Mouse (Mus musculus): ENCODE data around the gene Hist2h3c1. TPM values are rescaled to one million over a fixed set of nuclear protein-coding genes. Genes with fewer than 3 reads are reported as not detected.

Gene Hist2h3c1
- polyA plus RNA-seq, 1 experiment from 2014 or later = 0.60 TPM

GRCm38 (mm10) chr3:96222774-96223173, 23.7 kb upstream of the Hist2h3c1 start:
- Histone ChIP-seq H3K4me3 (no peak overlapping the region), H3K27me3 (ENCODE audit: insufficient read depth, poor library complexity, severe bottlenecking) (no peaks in the 10 kb centered on the region), H3K4me1 (peaks cover 48% of the 10 kb centered on the region), H3K36me3 (no peaks in the 10 kb centered on the region), H3K9me3 (no peaks in the 10 kb centered on the region), H3K27ac (no peak overlapping the region)
- WGBS = 91% methylated on average over 4 of the region's 4 CpGs
- no peak for DNase-seq (ENCODE audit: low spot score)

GRCm38 (mm10) chr3:96225421-96225820, 21.1 kb upstream of the Hist2h3c1 start:
- Histone ChIP-seq H3K27me3 (ENCODE audit: insufficient read depth, poor library complexity, severe bottlenecking) (no peaks in the 10 kb centered on the region), H3K27ac (peak overlapping the region; percentile 57; the same call in 1 of the 2 replicates), H3K4me3 (no peak overlapping the region), H3K9me3 (no peaks in the 10 kb centered on the region), H3K36me3 (no peaks in the 10 kb centered on the region), H3K4me1 (peaks cover 41% of the 10 kb centered on the region)
- DNase-seq (ENCODE audit: low spot score) = no peak
- 41% methylated on average over 2 of the region's 2 CpGs for WGBS

GRCm38 (mm10) chr3:96226695-96227648, 19.5 kb upstream of the Hist2h3c1 start:
- Histone ChIP-seq H3K4me1 (peaks cover 39% of the 10 kb centered on the region), H3K27me3 (ENCODE audit: insufficient read depth, poor library complexity, severe bottlenecking) (no peaks in the 10 kb centered on the region), H3K27ac (0 out of 2 replicates have a peak overlapping the region, but pooled peaks have one; percentile 59), H3K9me3 (no peaks in the 10 kb centered on the region), H3K36me3 (no peaks in the 10 kb centered on the region), H3K4me3 (no peak overlapping the region)
- no peak for DNase-seq (ENCODE audit: low spot score)
- WGBS = 69% methylated on average over 8 of the region's 8 CpGs

GRCm38 (mm10) chr3:96228828-96229227, 17.7 kb upstream of the Hist2h3c1 start:
- no peaks in the 10 kb centered on the region for H3K36me3 ChIP-seq
- no peak for DNase-seq (ENCODE audit: low spot score)
- H3K27ac ChIP-seq = no peak overlapping the region
- WGBS = 58% methylated on average over 2 of the region's 2 CpGs
- H3K9me3 ChIP-seq = no peaks in the 10 kb centered on the region
- H3K4me1 ChIP-seq = peaks cover 33% of the 10 kb centered on the region
- no peak overlapping the region for H3K4me3 ChIP-seq
- no peaks in the 10 kb centered on the region for H3K27me3 ChIP-seq (ENCODE audit: insufficient read depth, poor library complexity, severe bottlenecking)

- Histone ChIP-seq H3K27ac (no peak overlapping the region), H3K4me3 (no peak overlapping the region), H3K27me3 (ENCODE audit: insufficient read depth, poor library complexity, severe bottlenecking) (no peaks in the 10 kb centered on the region), H3K9me3 (no peaks in the 10 kb centered on the region), H3K36me3 (no peaks in the 10 kb centered on the region), H3K4me1 (peaks cover 24% of the 10 kb centered on the region)
- no peak for DNase-seq (ENCODE audit: low spot score)
- WGBS = 64% methylated on average over 2 of the region's 2 CpGs
These were observed 16.1 kb upstream of the Hist2h3c1 start for GRCm38 (mm10) chr3:96230404-96230803.

GRCm38 (mm10) chr3:96230910-96231757, 15.4 kb upstream of the Hist2h3c1 start:
- no peaks in the 10 kb centered on the region for H3K36me3 ChIP-seq
- H3K9me3 ChIP-seq = no peaks in the 10 kb centered on the region
- H3K27me3 ChIP-seq (ENCODE audit: insufficient read depth, poor library complexity, severe bottlenecking) = no peaks in the 10 kb centered on the region
- 64% methylated on average over 4 of the region's 4 CpGs for WGBS
- H3K4me1 ChIP-seq = peaks cover 17% of the 10 kb centered on the region
- no peak for DNase-seq (ENCODE audit: low spot score)
- no peak overlapping the region for H3K27ac ChIP-seq
- H3K4me3 ChIP-seq = no peak overlapping the region

GRCm38 (mm10) chr3:96231758-96232120, 14.7 kb upstream of the Hist2h3c1 start:
- WGBS = 49% methylated on average over 2 of the region's 2 CpGs

GRCm38 (mm10) chr3:96234914-96235313, 11.6 kb upstream of the Hist2h3c1 start:
- Histone ChIP-seq H3K4me1 (peaks cover 14% of the 10 kb centered on the region; the same call in 1 of the 2 replicates), H3K27me3 (ENCODE audit: insufficient read depth, poor library complexity, severe bottlenecking) (no peaks in the 10 kb centered on the region), H3K36me3 (no peaks in the 10 kb centered on the region), H3K4me3 (no peak overlapping the region), H3K9me3 (no peaks in the 10 kb centered on the region), H3K27ac (no peak overlapping the region)
- 74% methylated on average over 2 of the region's 2 CpGs for WGBS
- no peak for DNase-seq (ENCODE audit: low spot score)

More at GRCm38 (mm10) chr3:96231758-96232120, 14.7 kb upstream of the Hist2h3c1 start:
- H3K27me3 ChIP-seq (ENCODE audit: insufficient read depth, poor library complexity, severe bottlenecking) = no peaks in the 10 kb centered on the region
- H3K4me1 ChIP-seq = peaks cover 12% of the 10 kb centered on the region
- DNase-seq (ENCODE audit: low spot score) = no peak
- H3K36me3 ChIP-seq = no peaks in the 10 kb centered on the region
- H3K9me3 ChIP-seq = no peaks in the 10 kb centered on the region
- no peak overlapping the region for H3K27ac ChIP-seq
- H3K4me3 ChIP-seq = no peak overlapping the region

GRCm38 (mm10) chr3:96235836-96236235, 10.6 kb upstream of the Hist2h3c1 start:
- no peaks in the 10 kb centered on the region for H3K27me3 ChIP-seq (ENCODE audit: insufficient read depth, poor library complexity, severe bottlenecking)
- H3K4me1 ChIP-seq = peaks cover 17% of the 10 kb centered on the region; the same call in 1 of the 2 replicates
- 47% methylated on average over 3 of the region's 3 CpGs for WGBS
- H3K9me3 ChIP-seq = no peaks in the 10 kb centered on the region
- DNase-seq (ENCODE audit: low spot score) = no peak
- H3K4me3 ChIP-seq = no peak overlapping the region
- H3K36me3 ChIP-seq = no peaks in the 10 kb centered on the region
- no peak overlapping the region for H3K27ac ChIP-seq

GRCm38 (mm10) chr3:96236834-96237334, 9.6 kb upstream of the Hist2h3c1 start:
- peak overlapping the region; percentile 64 for H3K4me3 ChIP-seq
- WGBS = 77% methylated on average over 4 of the region's 4 CpGs

GRCm38 (mm10) chr3:96237335-96237903, 9.1 kb upstream of the Hist2h3c1 start:
- Histone ChIP-seq H3K4me1 (peaks cover 15% of the 10 kb centered on the region; the same call in 1 of the 2 replicates), H3K36me3 (no peaks in the 10 kb centered on the region), H3K9me3 (no peaks in the 10 kb centered on the region), H3K27me3 (ENCODE audit: insufficient read depth, poor library complexity, severe bottlenecking) (no peaks in the 10 kb centered on the region), H3K27ac (peak overlapping the region; percentile 84), H3K4me3 (peak overlapping the region; percentile 64)
- WGBS = 28% methylated on average over 7 of the region's 7 CpGs
- DNase-seq (ENCODE audit: low spot score) = no peak

More at GRCm38 (mm10) chr3:96236834-96237334, 9.6 kb upstream of the Hist2h3c1 start:
- DNase-seq (ENCODE audit: low spot score) = peak; percentile 77
- Histone ChIP-seq H3K27ac (peak overlapping the region; percentile 84; the same call in 1 of the 2 replicates), H3K36me3 (no peaks in the 10 kb centered on the region), H3K27me3 (ENCODE audit: insufficient read depth, poor library complexity, severe bottlenecking) (no peaks in the 10 kb centered on the region), H3K4me1 (peaks cover 15% of the 10 kb centered on the region; the same call in 1 of the 2 replicates), H3K9me3 (no peaks in the 10 kb centered on the region)

GRCm38 (mm10) chr3:96237904-96238511, 8.5 kb upstream of the Hist2h3c1 start:
- Histone ChIP-seq H3K27ac (peak overlapping the region; percentile 84), H3K9me3 (no peaks in the 10 kb centered on the region), H3K27me3 (ENCODE audit: insufficient read depth, poor library complexity, severe bottlenecking) (no peaks in the 10 kb centered on the region), H3K4me1 (peaks cover 15% of the 10 kb centered on the region; the same call in 1 of the 2 replicates), H3K4me3 (peak overlapping the region; percentile 64), H3K36me3 (no peaks in the 10 kb centered on the region)
- WGBS = 2% methylated on average over 12 of the region's 12 CpGs
- no peak for DNase-seq (ENCODE audit: low spot score)
